Mouse (Mus musculus) kidney, embryonic 16.5 days (tissue): ENCODE data around the gene Tldc1. TPM values are rescaled to one million over a fixed set of nuclear protein-coding genes. Genes with fewer than 3 reads are reported as not detected.

ENCODE experiments used
- ATAC-seq: fragments of 200-750 bp; cut with Nextera tagmentation; 2 replicates; pipeline ENCODE4 v1.8.0; 2017; ENCODE audit warnings: moderate TSS enrichment; ENCODE audit not compliant: low FRiP score, low TSS enrichment
- H3K27ac ChIP-seq: fragments of 300-500 bp; sonication (generic); 2 replicates; pipeline ENCODE4 v1.5.1; 2014; ENCODE audit warnings: low read length
- H3K27me3 ChIP-seq: fragments of 300-500 bp; sonication (generic); 2 replicates; pipeline ENCODE4 v1.6.1; 2014; ENCODE audit warnings: low read length, control low read depth, mixed read lengths; ENCODE audit not compliant: insufficient read depth
- H3K36me3 ChIP-seq: fragments of 300-500 bp; sonication (generic); 2 replicates; pipeline ENCODE4 v1.6.1; 2014; ENCODE audit warnings: low read length, control low read depth, mixed read lengths; ENCODE audit not compliant: insufficient read depth
- H3K4me1 ChIP-seq: fragments of 300-500 bp; sonication (generic); 2 replicates; pipeline ENCODE4 v1.6.1; 2014; ENCODE audit warnings: low read length, control low read depth, mixed read lengths; ENCODE audit not compliant: insufficient read depth
- H3K4me2 ChIP-seq: fragments of 300-500 bp; sonication (generic); replicated peaks from 2 replicates; pipeline ENCODE4 v1.6.1; 2014; ENCODE audit warnings: low read depth, low read length
- H3K4me3 ChIP-seq: fragments of 300-500 bp; sonication (generic); 2 replicates; pipeline ENCODE4 v1.5.1; 2014; ENCODE audit warnings: mild to moderate bottlenecking, low read length
- H3K9ac ChIP-seq: fragments of 300-500 bp; sonication (generic); replicated peaks from 2 replicates; pipeline ENCODE4 v1.6.1; 2014; ENCODE audit warnings: low read length
- H3K9me3 ChIP-seq: fragments of 300-500 bp; sonication (generic); 2 replicates; pipeline ENCODE4 v1.6.1; 2016; ENCODE audit warnings: low read length, control low read depth
- WGBS: fragments of 180-500 bp; shearing (Covaris S2); extraction: QIAGEN DNeasy Blood & Tissue Kit; methylation state at CpG from one replicate; pipeline ENCODE4 v1.1.7; 2014; 5-methylcytosine and 5-hydroxymethylcytosine counted together
- polyA plus RNA-seq: library from polyadenylated mRNA; unstranded; fragments of >200 nt; fragmentation: Nextera tagmentation; extraction: Ambion mirVana; gene quantifications from 2 replicates; pipeline ENCODE4 v1.2.1, GENCODE M21; 2015

Tldc1 gene
- polyA plus RNA-seq, 1 experiment from 2014 or later: 19.7 TPM

DNA sequence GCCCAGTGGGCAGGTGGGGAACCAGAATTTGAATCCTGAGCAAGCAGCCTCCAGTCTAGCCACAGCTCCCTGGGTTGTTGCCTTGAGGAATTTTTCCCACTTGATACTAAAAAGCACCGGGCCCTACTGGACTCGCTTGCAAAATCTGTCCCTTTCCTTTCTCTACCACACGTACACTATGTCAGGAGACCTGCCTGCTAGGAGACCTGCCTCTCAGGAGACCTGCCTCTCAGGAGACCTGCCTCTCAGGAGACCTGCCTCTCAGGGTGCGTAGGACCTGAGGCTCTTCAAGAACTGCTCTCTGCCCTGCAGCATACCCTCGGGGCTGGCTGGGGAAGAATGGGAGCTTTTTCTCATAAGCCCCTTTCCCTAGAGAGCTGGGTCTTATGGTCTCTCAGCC lies 64.8 kb downstream of the Tldc1 start:
- no peak for ATAC-seq
- H3K4me2 ChIP-seq: no peak overlapping the region
- no peak overlapping the region for H3K27ac ChIP-seq
- H3K36me3 ChIP-seq: no peaks in the 10 kb centered on the region
- 87% methylated on average over 5 of the region's 5 CpGs for WGBS
- no peak overlapping the region for H3K9ac ChIP-seq
- H3K9me3 ChIP-seq: no peaks in the 10 kb centered on the region
- H3K4me1 ChIP-seq: peaks cover 7% of the 10 kb centered on the region
- H3K4me3 ChIP-seq: no peak overlapping the region
- no peaks in the 10 kb centered on the region for H3K27me3 ChIP-seq

DNA sequence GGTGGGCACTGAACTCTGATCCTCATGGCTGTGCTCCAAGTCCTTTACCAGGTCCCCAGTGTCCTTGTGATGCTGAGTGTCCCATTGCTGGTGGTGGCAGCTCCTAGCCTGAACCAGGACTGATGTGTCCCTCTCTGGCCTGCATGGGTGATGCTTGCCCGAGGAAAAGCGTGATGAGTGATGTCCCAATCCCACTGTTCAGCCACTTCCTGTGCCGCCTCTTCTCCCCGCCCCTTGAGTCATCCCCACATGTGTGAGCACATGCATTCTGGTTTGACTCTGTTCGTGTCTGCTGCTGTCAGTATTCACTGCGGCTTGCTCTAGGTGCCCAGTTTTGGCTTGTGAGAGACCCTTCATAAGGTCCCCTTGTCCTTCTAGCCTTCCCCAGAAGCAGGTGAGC lies 66.0 kb downstream of the Tldc1 start:
- Histone ChIP-seq H3K9ac (no peak overlapping the region), H3K9me3 (no peaks in the 10 kb centered on the region), H3K4me1 (peaks cover 7% of the 10 kb centered on the region), H3K4me2 (no peak overlapping the region), H3K36me3 (no peaks in the 10 kb centered on the region), H3K27me3 (no peaks in the 10 kb centered on the region), H3K4me3 (no peak overlapping the region), H3K27ac (no peak overlapping the region)
- ATAC-seq: no peak
- WGBS: 73% methylated on average over 6 of the region's 6 CpGs

Other genes with a start within 250 kb of the Tldc1 start
- 131 TPM in 2 replicates for gene Mbtps1, start 219.7 kb downstream of the Tldc1 start, polyA plus RNA-seq
- gene Hsdl1, start 203.2 kb downstream of the Tldc1 start, polyA plus RNA-seq: 39.8 and 43.1 TPM in 2 replicates
- gene Dnaaf1, start 203.2 kb downstream of the Tldc1 start, polyA plus RNA-seq: 0.27 and 0.37 TPM in 2 replicates
- 15.4 and 15.5 TPM in 2 replicates for gene Taf1c, start 173.2 kb downstream of the Tldc1 start, polyA plus RNA-seq
- 0.12 and 0.14 TPM in 2 replicates for gene Adad2, start 165.7 kb downstream of the Tldc1 start, polyA plus RNA-seq
- 0.05 and 0.15 TPM in 2 replicates for gene Kcng4, start 142.7 kb downstream of the Tldc1 start, polyA plus RNA-seq
- 2.3 and 3.7 TPM in 2 replicates for gene Wfdc1, start 112.1 kb downstream of the Tldc1 start, polyA plus RNA-seq
- gene Atp2c2, start 78.4 kb downstream of the Tldc1 start, polyA plus RNA-seq: 1.9 and 2.7 TPM in 2 replicates
- gene Cotl1, start 62.1 kb upstream of the Tldc1 start, polyA plus RNA-seq: 130 and 138 TPM in 2 replicates
- 20.4 and 22.4 TPM in 2 replicates for gene Klhl36, start 83.8 kb upstream of the Tldc1 start, polyA plus RNA-seq
- gene Usp10, start 131.9 kb upstream of the Tldc1 start, polyA plus RNA-seq: 194 and 197 TPM in 2 replicates
- 2.9 and 7.7 TPM in 2 replicates for gene Gm20388, start 132.4 kb upstream of the Tldc1 start, polyA plus RNA-seq
- 8.7 and 10.1 TPM in 2 replicates for gene Crispld2, start 214.0 kb upstream of the Tldc1 start, polyA plus RNA-seq